Mouse (Mus musculus) embryonic stem cell, embryonic (primary cell): ENCODE data around the gene Rubcnl.

Source experiments
- CTCF ChIA-PET, 4 experiments: fragments of 300-600 bp in 2 of 4; fragments of 350-600 bp in 2 of 4; sonication (Branson Sonifier 250); formaldehyde crosslinking; loops; one replicate each; lab custom pipeline; 2022; ENCODE audit warnings: inconsistent platforms in 2 of 4; lab: Charles Lee
- POLR2A ChIA-PET, 4 experiments: fragments of 300-600 bp in 2 of 4; fragments of 350-600 bp in 2 of 4; sonication (Branson Sonifier 250); formaldehyde crosslinking; loops; one replicate each; lab custom pipeline; 2022; ENCODE audit warnings: antibody characterized with exemption in 4 of 4, inconsistent platforms in 1 of 4; lab: Charles Lee

The Rubcnl gene

GRCm38 (mm10) chr14:75052451-75052850 lies 36.6 kb downstream of the Rubcnl start:
- POLR2A ChIA-PET, result interaction anchor here in 1 of 4 experiments (0.6 kb wide), 2 partner anchors 37 to 70 kb away, joined by 3 to 4 read pairs; partner anchors contain the start of gene Rubcnl
- CTCF ChIA-PET, result interaction anchor here in 1 of 4 experiments (0.6 to 0.7 kb wide), 2 partner anchors 118 to 589 kb away, joined by 3 read pairs; no protein-coding TSS in a partner anchor

- CTCF ChIA-PET, result interaction anchor here in 1 of 4 experiments (0.6 kb wide), 1 partner anchor 49 kb away, joined by 10 read pairs; no protein-coding TSS in a partner anchor
- POLR2A ChIA-PET, result interaction anchor here in 1 of 4 experiments (1.7 kb wide), 1 partner anchor 12 kb away, joined by 5 read pairs; no protein-coding TSS in a partner anchor
Observed at GRCm38 (mm10) chr14:75054455-75055343, 38.9 kb downstream of the Rubcnl start.

- ChIA-PET POLR2A (interaction anchor here in 2 of 4 experiments (1.3 to 1.7 kb wide), 2 partner anchors 10 kb away, joined by 4 to 5 read pairs; no protein-coding TSS in a partner anchor), CTCF (no interaction called here)
Observed at GRCm38 (mm10) chr14:75056861-75057431, 41.1 kb downstream of the Rubcnl start.

GRCm38 (mm10) chr14:75060562-75060961 lies 44.7 kb downstream of the Rubcnl start:
- CTCF ChIA-PET, result no interaction called here
- POLR2A ChIA-PET, result interaction anchor here in 1 of 4 experiments (1.2 kb wide), 1 partner anchor 17 kb away, joined by 3 read pairs; no protein-coding TSS in a partner anchor

GRCm38 (mm10) chr14:75063936-75064335 lies 48.1 kb downstream of the Rubcnl start:
- CTCF ChIA-PET, result no interaction called here
- POLR2A ChIA-PET, result interaction anchor here in 3 of 4 experiments (0.7 to 1.9 kb wide), 5 partner anchors 10 to 610 kb away, joined by 3 to 5 read pairs (median 3); partner anchors contain the start of gene Zc3h13 (in 1 of the 3)

- CTCF ChIA-PET, result no interaction called here
- POLR2A ChIA-PET, result interaction anchor here in 3 of 4 experiments (0.6 to 1.9 kb wide), 7 partner anchors 10 to 610 kb away, joined by 3 to 5 read pairs (median 3); partner anchors contain the start of gene Zc3h13 (in 1 of the 3)
Observed at GRCm38 (mm10) chr14:75064520-75064919, 48.7 kb downstream of the Rubcnl start.

GRCm38 (mm10) chr14:75065211-75065610 lies 49.4 kb downstream of the Rubcnl start:
- CTCF ChIA-PET, result no interaction called here
- POLR2A ChIA-PET, result interaction anchor here in 2 of 4 experiments (0.6 to 1.9 kb wide), 4 partner anchors 9 to 219 kb away, joined by 3 to 5 read pairs (median 4); partner anchors contain the start of gene Zc3h13 (in 1 of the 2)

- ChIA-PET POLR2A (no interaction called here), CTCF (no interaction called here)
Observed at GRCm38 (mm10) chr14:75068430-75069112, 52.7 kb downstream of the Rubcnl start.

GRCm38 (mm10) chr14:75069356-75069979 lies 53.6 kb downstream of the Rubcnl start:
- CTCF ChIA-PET, result interaction anchor here in 1 of 4 experiments (0.5 kb wide), 1 partner anchor 59 kb away, joined by 5 read pairs; no protein-coding TSS in a partner anchor
- POLR2A ChIA-PET, result interaction anchor here in 1 of 4 experiments (0.6 kb wide), 1 partner anchor 93 kb away, joined by 6 read pairs; no protein-coding TSS in a partner anchor

GRCm38 (mm10) chr14:75071091-75071490 lies 55.3 kb downstream of the Rubcnl start:
- POLR2A ChIA-PET, result no interaction called here
- CTCF ChIA-PET, result no interaction called here

- ChIA-PET CTCF (interaction anchor here in 1 of 4 experiments (0.7 kb wide), 1 partner anchor 566 kb away, joined by 3 read pairs; no protein-coding TSS in a partner anchor), POLR2A (interaction anchor here in 2 of 4 experiments (0.6 kb wide), 2 partner anchors 8 to 786 kb away, joined by 3 to 5 read pairs; no protein-coding TSS in a partner anchor)
Observed at GRCm38 (mm10) chr14:75075299-75076180, 59.7 kb downstream of the Rubcnl start.

- POLR2A ChIA-PET, result interaction anchor here in 1 of 4 experiments (0.8 kb wide), 1 partner anchor 17 kb away, joined by 3 read pairs; no protein-coding TSS in a partner anchor
- CTCF ChIA-PET, result interaction anchor here in 1 of 4 experiments (0.6 kb wide), 1 partner anchor 869 kb away, joined by 5 read pairs; no protein-coding TSS in a partner anchor
Observed at GRCm38 (mm10) chr14:75077946-75078345, 62.1 kb downstream of the Rubcnl start.
